Mouse (Mus musculus) CH12.LX (cell line): ENCODE results near the gene Afg3l1. TPM values are rescaled to one million over a fixed set of nuclear protein-coding genes. Genes with fewer than 3 reads are reported as not detected.
"Not testable (repeated sequence)": the region's sequence is repeated elsewhere in the genome, so short reads cannot be mapped to it uniquely, and the experiment has no call there.

Experiments used
- DNase-seq: peaks from one replicate; pipeline ENCODE4 v3.0.0-alpha.2; 2013; ENCODE audit errors: extremely low read depth
- H3K27ac ChIP-seq: 2 replicates; pipeline ENCODE4 v1.5.1; 2012; ENCODE audit warnings: low read depth, mild to moderate bottlenecking, control low read depth, moderate library complexity; ENCODE audit not compliant: insufficient read depth
- H3K27me3 ChIP-seq: replicated peaks from 2 replicates; pipeline ENCODE3; 2012; ENCODE audit warnings: inconsistent platforms
- H3K36me3 ChIP-seq, 2 experiments: replicated peaks in 1 of 2; 2 replicates each; pipeline versions ENCODE3 to v1.6.1; 2012; ENCODE audit warnings: inconsistent platforms in 1 of 2, low read length in 1 of 2, mild to moderate bottlenecking in 1 of 2, mixed read lengths in 1 of 2, moderate library complexity in 1 of 2; ENCODE audit not compliant: control insufficient read depth in 1 of 2, insufficient read depth in 1 of 2
- H3K4me1 ChIP-seq, 2 experiments: 2 replicates each; pipeline ENCODE4 v1.6.1; 2012; ENCODE audit warnings: inconsistent platforms in 1 of 2, moderate library complexity in 1 of 2; ENCODE audit not compliant: insufficient read depth in 2 of 2, control insufficient read depth in 1 of 2
- H3K4me2 ChIP-seq: 2 replicates; pipeline ENCODE4 v1.6.1; 2012; ENCODE audit warnings: low read depth, mild to moderate bottlenecking, control low read depth; ENCODE audit not compliant: poor library complexity, insufficient read depth, severe bottlenecking
- H3K4me3 ChIP-seq, 3 experiments: fragments of 150-350 bp in 1 of 3; sonication (generic) in 1 of 3; replicated peaks in 1 of 3; 2 replicates each; pipeline versions ENCODE3 to v1.5.1; 2011 to 2012; ENCODE audit warnings: low read depth in 2 of 3, low read length in 2 of 3, mild to moderate bottlenecking in 2 of 3, moderate library complexity in 2 of 3, control low read depth in 1 of 3, improper control_type of control experiment in 1 of 3, inconsistent platforms in 1 of 3, mixed read lengths in 1 of 3; ENCODE audit not compliant: poor library complexity in 1 of 3
- H3K79me2 ChIP-seq: replicated peaks from 2 replicates; pipeline ENCODE4 v1.6.1; 2012; ENCODE audit warnings: mild to moderate bottlenecking, moderate library complexity; ENCODE audit not compliant: control insufficient read depth, poor library complexity, insufficient read depth, severe bottlenecking; ENCODE audit errors: extremely low read depth
- H3K9ac ChIP-seq: 2 replicates; pipeline ENCODE4 v1.6.1; 2012; ENCODE audit warnings: low read depth, mild to moderate bottlenecking, control low read depth, moderate library complexity; ENCODE audit not compliant: insufficient read depth
- H3K9me3 ChIP-seq: replicated peaks from 2 replicates; pipeline ENCODE3; 2012; ENCODE audit warnings: low read length, inconsistent platforms, mixed read lengths
- CHD2 ChIP-seq: IDR thresholded peaks from 2 replicates; pipeline ENCODE4 v1.6.1; 2011; ENCODE audit warnings: low read length, improper control_type of control experiment
- ETS1 ChIP-seq: conservative IDR thresholded peaks from 2 replicates; pipeline ENCODE4 v1.6.1; 2012; ENCODE audit warnings: low read depth, mild to moderate bottlenecking, inconsistent platforms, low read length, improper control_type of control experiment, moderate library complexity
- KAT2A ChIP-seq: IDR thresholded peaks from 2 replicates; pipeline ENCODE4 v1.6.1; 2012; ENCODE audit warnings: low read length, improper control_type of control experiment, inconsistent platforms; ENCODE audit not compliant: insufficient replicate concordance
- MAX ChIP-seq: IDR thresholded peaks from 2 replicates; pipeline ENCODE4 v1.6.1; 2011; ENCODE audit warnings: low read length, improper control_type of control experiment
- MEF2A ChIP-seq: IDR thresholded peaks from 2 replicates; pipeline ENCODE4 v1.6.1; 2014; ENCODE audit warnings: low read depth, mild to moderate bottlenecking, inconsistent platforms, low read length, improper control_type of control experiment, borderline replicate concordance
- NELFE ChIP-seq: IDR thresholded peaks from 2 replicates; pipeline ENCODE4 v1.6.1; 2011; ENCODE audit warnings: low read depth, low read length, improper control_type of control experiment
- PAX5 ChIP-seq: IDR thresholded peaks from 2 replicates; pipeline ENCODE4 v1.6.1; 2012; ENCODE audit warnings: low read length, inconsistent platforms, mixed read lengths
- POLR2AphosphoS2 ChIP-seq: IDR thresholded peaks from 2 replicates; pipeline ENCODE4 v1.6.1; 2011; ENCODE audit warnings: low read depth, low read length, improper control_type of control experiment
- RCOR1 ChIP-seq: conservative IDR thresholded peaks from 2 replicates; pipeline ENCODE4 v1.6.1; 2012; ENCODE audit warnings: low read depth, mild to moderate bottlenecking, inconsistent platforms, low read length, improper control_type of control experiment
- SIN3A ChIP-seq: IDR thresholded peaks from 2 replicates; pipeline ENCODE4 v1.6.1; 2012; ENCODE audit warnings: low read length, improper control_type of control experiment, inconsistent platforms
- USF1 ChIP-seq: IDR thresholded peaks from 2 replicates; pipeline ENCODE4 v1.6.1; 2014; ENCODE audit warnings: low read depth, mild to moderate bottlenecking, inconsistent platforms, low read length, improper control_type of control experiment
- USF2 ChIP-seq: conservative IDR thresholded peaks from 2 replicates; pipeline ENCODE4 v1.6.1; 2011; ENCODE audit warnings: low read depth, low read length, improper control_type of control experiment
- ZKSCAN1 ChIP-seq: IDR thresholded peaks from 2 replicates; pipeline ENCODE4 v1.6.1; 2012; ENCODE audit warnings: low read depth, inconsistent platforms, low read length, improper control_type of control experiment, borderline replicate concordance
- dilution Hi-C: fragments of 300-500 bp; cut with MboI; formaldehyde crosslinking; loops from 2 replicates; pipeline ENCODE4 v1.14.3; 2020; ENCODE audit warnings: low sequenced_read_pairs; ENCODE audit not compliant: extremely low pct_unique_long_range_greater_than_20kb, extremely low pct_ligation_motif_present
- in situ Hi-C: fragments of 300-500 bp; cut with MboI; formaldehyde crosslinking; loops from 3 replicates; pipeline ENCODE4 v1.14.3; 2019; ENCODE audit warnings: low sequenced_read_pairs, low pct_ligation_motif_present, low pct_unique_long_range_greater_than_20kb, mixed read lengths
- polyA plus RNA-seq: library from polyadenylated mRNA; unstranded; fragments of >175 nt; gene quantifications from 2 replicates; pipeline ENCODE4 v1.2.1, GENCODE M21; 2012; ENCODE audit warnings: low read depth; ENCODE audit not compliant: insufficient read length
- total RNA-seq, 2 experiments: library from RNA; depleted of rRNA; stranded (reverse); fragments of 300-350 nt in 1 of 2; fragments of >200 nt in 1 of 2; gene quantifications; 2 replicates each; pipeline ENCODE4 v1.2.3; 2012 to 2014

Gene Afg3l1
- total and polyA plus RNA-seq, 3 experiments: 20.3 to 47.6 (median 36.0) TPM

- H3K36me3 ChIP-seq: peaks cover 43 to 55% of the 10 kb centered on the region in 2 experiments
Measured at GRCm38 (mm10) chr8:123536242-123536989, 58.7 kb downstream of the Afg3l1 start.

GRCm38 (mm10) chr8:123536990-123537380, 59.3 kb downstream of the Afg3l1 start:
- no peaks in the 10 kb centered on the region for H3K9me3 ChIP-seq
- dilution Hi-C loops: no loop called here
- no peak overlapping the region for H3K9ac ChIP-seq
- H3K79me2 ChIP-seq: no peaks in the 10 kb centered on the region
- TF ChIP-seq MEF2A (no peak), NELFE (no peak), MAX (no peak), USF2 (no peak), USF1 (no peak), ZKSCAN1 (no peak), PAX5 (no peak), POLR2AphosphoS2 (no peak), KAT2A (no peak), ETS1 (no peak), SIN3A (no peak)
- H3K36me3 ChIP-seq: peaks cover 37 to 49% of the 10 kb centered on the region in 2 experiments
- no peaks in the 10 kb centered on the region for H3K4me1 ChIP-seq
- H3K4me2 ChIP-seq: no peak overlapping the region
- DNase-seq: no peak
- in situ Hi-C loops: no loop called here
- no peaks in the 10 kb centered on the region for H3K27me3 ChIP-seq
- H3K4me3 ChIP-seq: no peak overlapping the region
- no peak overlapping the region for H3K27ac ChIP-seq

More at GRCm38 (mm10) chr8:123536242-123536989, 58.7 kb downstream of the Afg3l1 start:
- H3K4me1 ChIP-seq: no peaks in the 10 kb centered on the region
- dilution Hi-C loops: no loop called here
- TF ChIP-seq CHD2 (no peak), RCOR1 (no peak)
- no peak overlapping the region for H3K4me3 ChIP-seq
- in situ Hi-C loops: no loop called here
- no peaks in the 10 kb centered on the region for H3K79me2 ChIP-seq
- no peak overlapping the region for H3K9ac ChIP-seq
- no peaks in the 10 kb centered on the region for H3K9me3 ChIP-seq
- H3K27ac ChIP-seq: no peak overlapping the region
- no peak overlapping the region for H3K4me2 ChIP-seq
- H3K27me3 ChIP-seq: no peaks in the 10 kb centered on the region
- DNase-seq: no peak

- H3K4me2 ChIP-seq, H3K4me3 ChIP-seq, H3K4me1 ChIP-seq, H3K9me3 ChIP-seq, H3K27ac ChIP-seq, DNase-seq, H3K79me2 ChIP-seq, in situ Hi-C loops, dilution Hi-C loops, H3K9ac ChIP-seq, H3K27me3 ChIP-seq: not testable (repeated sequence)
- H3K36me3 ChIP-seq: peaks cover 31 to 43% of the 10 kb centered on the region in 2 experiments
Measured at GRCm38 (mm10) chr8:123537641-123538040, 59.9 kb downstream of the Afg3l1 start.

Other genes starting within 250 kb of the Afg3l1 start
- 2.1 and 2.3 TPM in 2 replicates for gene Spata2l, start 241.7 kb upstream of the Afg3l1 start, total RNA-seq (2012; rRNA removed)
- 0.63 and 0.95 TPM in 2 replicates for gene Spata2l, start 241.7 kb upstream of the Afg3l1 start, total RNA-seq (2014; rRNA removed)
- 1.4 and 1.9 TPM in 2 replicates for gene Spata2l, start 241.7 kb upstream of the Afg3l1 start, polyA plus RNA-seq
- gene Zfp276, start 223.7 kb upstream of the Afg3l1 start, total RNA-seq (2012; rRNA removed): 9.6 and 10.2 TPM in 2 replicates
- 5.5 and 5.9 TPM in 2 replicates for gene Zfp276, start 223.7 kb upstream of the Afg3l1 start, total RNA-seq (2014; rRNA removed)
- 8.7 and 9.2 TPM in 2 replicates for gene Zfp276, start 223.7 kb upstream of the Afg3l1 start, polyA plus RNA-seq
- gene Vps9d1, start 223.6 kb upstream of the Afg3l1 start, total RNA-seq (2012; rRNA removed): 5.2 and 5.5 TPM in 2 replicates
- gene Vps9d1, start 223.6 kb upstream of the Afg3l1 start, total RNA-seq (2014; rRNA removed): 2.8 and 3.1 TPM in 2 replicates
- 6.3 and 9.7 TPM in 2 replicates for gene Vps9d1, start 223.6 kb upstream of the Afg3l1 start, polyA plus RNA-seq
- gene Fanca, start 159.3 kb upstream of the Afg3l1 start, total RNA-seq (2012; rRNA removed): 39.2 and 50.7 TPM in 2 replicates
- 21.9 and 26.7 TPM in 2 replicates for gene Fanca, start 159.3 kb upstream of the Afg3l1 start, total RNA-seq (2014; rRNA removed)
- gene Fanca, start 159.3 kb upstream of the Afg3l1 start, polyA plus RNA-seq: 57.8 and 60.6 TPM in 2 replicates
- 2.3 and 2.9 TPM in 2 replicates for gene Spire2, start 145.2 kb upstream of the Afg3l1 start, total RNA-seq (2012; rRNA removed)
- 0.96 and 1.1 TPM in 2 replicates for gene Spire2, start 145.2 kb upstream of the Afg3l1 start, total RNA-seq (2014; rRNA removed)
- 2.3 and 2.6 TPM in 2 replicates for gene Spire2, start 145.2 kb upstream of the Afg3l1 start, polyA plus RNA-seq
- gene Tcf25, start 104.2 kb upstream of the Afg3l1 start, total RNA-seq (2012; rRNA removed): 142 and 168 TPM in 2 replicates
- 204 and 207 TPM in 2 replicates for gene Tcf25, start 104.2 kb upstream of the Afg3l1 start, total RNA-seq (2014; rRNA removed)
- 393 and 396 TPM in 2 replicates for gene Tcf25, start 104.2 kb upstream of the Afg3l1 start, polyA plus RNA-seq
- 0.04 TPM in 1 of 2 replicates, not detected in the other for gene Mc1r, start 70.8 kb upstream of the Afg3l1 start, total RNA-seq (2012; rRNA removed)
- gene Mc1r, start 70.8 kb upstream of the Afg3l1 start, total RNA-seq (2014; rRNA removed): not detected in 2 replicates
- gene Mc1r, start 70.8 kb upstream of the Afg3l1 start, polyA plus RNA-seq: 0.07 TPM in 1 of 2 replicates, not detected in the other
- 1.8 and 3.1 TPM in 2 replicates for gene Tubb3, start 66.5 kb upstream of the Afg3l1 start, total RNA-seq (2012; rRNA removed)
- 1.3 and 2.2 TPM in 2 replicates for gene Tubb3, start 66.5 kb upstream of the Afg3l1 start, total RNA-seq (2014; rRNA removed)
- gene Tubb3, start 66.5 kb upstream of the Afg3l1 start, polyA plus RNA-seq: 1.8 and 2.6 TPM in 2 replicates
- 19.9 and 20.9 TPM in 2 replicates for gene Def8, start 54.4 kb upstream of the Afg3l1 start, total RNA-seq (2012; rRNA removed)
- 16.8 and 17.9 TPM in 2 replicates for gene Def8, start 54.4 kb upstream of the Afg3l1 start, total RNA-seq (2014; rRNA removed)
- gene Def8, start 54.4 kb upstream of the Afg3l1 start, polyA plus RNA-seq: 22.4 and 23.3 TPM in 2 replicates
- 0.38 and 0.55 TPM in 2 replicates for gene Dbndd1, start 37.6 kb downstream of the Afg3l1 start, total RNA-seq (2012; rRNA removed)
- gene Dbndd1, start 37.6 kb downstream of the Afg3l1 start, total RNA-seq (2014; rRNA removed): not detected in 2 replicates
- 2.1 and 2.5 TPM in 2 replicates for gene Dbndd1, start 37.6 kb downstream of the Afg3l1 start, polyA plus RNA-seq
- 15.2 and 18.5 TPM in 2 replicates for gene Gas8, start 40.9 kb downstream of the Afg3l1 start, total RNA-seq (2012; rRNA removed)
- gene Gas8, start 40.9 kb downstream of the Afg3l1 start, total RNA-seq (2014; rRNA removed): 6.0 and 8.3 TPM in 2 replicates
- 22.0 and 28.7 TPM in 2 replicates for gene Gas8, start 40.9 kb downstream of the Afg3l1 start, polyA plus RNA-seq
- 0.08 TPM in 1 of 2 replicates, not detected in the other for gene Rhou, start 176.0 kb downstream of the Afg3l1 start, total RNA-seq (2012; rRNA removed)
- gene Rhou, start 176.0 kb downstream of the Afg3l1 start, total RNA-seq (2014; rRNA removed): not detected in 2 replicates
- gene Rhou, start 176.0 kb downstream of the Afg3l1 start, polyA plus RNA-seq: 0.16 TPM in 1 of 2 replicates, not detected in the other